Mouse (Mus musculus) stomach, postnatal 0 days (tissue): ENCODE results near the gene Fsd1.

ENCODE experiments used
- CTCF ChIP-seq: IDR thresholded peaks from 2 replicates; pipeline ENCODE4 v1.5.1; 2016; ENCODE audit warnings: antibody characterized with exemption, low read depth, mild to moderate bottlenecking, moderate library complexity
- EP300 ChIP-seq: optimal IDR thresholded peaks from 2 replicates; pipeline ENCODE3; 2016; ENCODE audit warnings: antibody characterized with exemption

GRCm38 (mm10) chr17:56021161-56021910 lies 35.0 kb downstream of the Fsd1 start:
- no peak for TF ChIP-seq CTCF
- no peak for TF ChIP-seq EP300
